8 mouse cellular contexts compared by ENCODE assay signal in genomic region chr4:124741376-124742343, GRCm38 (mm10). TPM values are rescaled to one million over a fixed set of nuclear protein-coding genes. Genes with fewer than 3 reads are reported as not detected.
DNase-seq lines count a peak whose midpoint lies in the region; ATAC-seq lines count a peak whose summit lies in the region.

Gene Inpp5b (plus strand): TSS chr4:124741850.

- WGBS in intestine, embryonic 15.5 days, result 16% methylated on average over 25 of the region's 25 CpGs

- H3K27me3 ChIP-seq in intestine, embryonic 15.5 days (replicated peaks), result no peaks in the 10 kb centered on the region

- peaks cover 6% of the 10 kb centered on the region for H3K4me1 ChIP-seq in intestine, embryonic 15.5 days (replicated peaks)

- intact Hi-C loops in left cerebral cortex, postnatal 14 days (cut with DNase I), result no loop called here

- H3K9me3 ChIP-seq in intestine, embryonic 15.5 days, result no peaks in the 10 kb centered on the region

- H3K36me3 ChIP-seq in intestine, embryonic 15.5 days, result peaks cover 3% of the 10 kb centered on the region

- ATAC-seq in intestine, embryonic 15.5 days, result peak; percentile 93
- ATAC-seq in megakaryocyte-erythroid progenitor cell, adult 5-6 weeks (replicated peaks; ENCODE audit: low FRiP score, low TSS enrichment, poor library complexity, severe bottlenecking), result peak; percentile 89

- H3K4me2 ChIP-seq in intestine, embryonic 15.5 days (replicated peaks), result peak within 1 kb of the TSS; percentile 70

- H3K9ac ChIP-seq in intestine, embryonic 15.5 days, result peak within 1 kb of the TSS; percentile 49

- H3K27ac ChIP-seq in intestine, embryonic 15.5 days, result no peak within 1 kb of the TSS

- peak within 1 kb of the TSS; percentile 51 for H3K4me3 ChIP-seq in intestine, embryonic 15.5 days (replicated peaks)

- DNase-seq in adrenal gland, postnatal 10 days, result peak; percentile 86
- DNase-seq in embryo, embryonic 9.5 days (ENCODE audit: extremely low spot score), result peak; percentile 78
- DNase-seq in gastrocnemius, postnatal 4 days (ENCODE audit: low spot score in 2 of 2), result peak; percentile 46 to 80
- peak; percentile 85 for DNase-seq in left cerebral cortex, postnatal 14 days (ENCODE audit: low spot score in 2 of 2)
- peak; percentile 86 for DNase-seq in right cerebral cortex, postnatal 25 days
- DNase-seq in yolk sac, embryonic 10.5 days (ENCODE audit: low spot score), result peak; percentile 89

RNA-seq across cellular contexts. Expression of gene Inpp5b, which starts in this region (rescaled TPM):
- 10 to 100 TPM; 20.4 to 25.4 TPM for total RNA-seq in adrenal gland, postnatal 10 days (2021)
- total RNA-seq in gastrocnemius, postnatal 4 days (2021), result 10 to 100 TPM; 15.6 to 17.7 TPM
- 24.4 and 28.7 TPM in 2 replicates for polyA plus RNA-seq in intestine, embryonic 15.5 days (2015; fragmentation: Nextera tagmentation; extraction: Ambion mirVana)
- total RNA-seq in left cerebral cortex, postnatal 14 days (2021), result 10 to 100 TPM; 35.3 to 42.5 TPM
- total RNA-seq in megakaryocyte-erythroid progenitor cell, adult 5-6 weeks (2014; fragmentation: Nextera tagmentation), result 77.5 and 89.7 TPM in 2 replicates
- total RNA-seq in megakaryocyte-erythroid progenitor cell, adult 5-6 weeks (2017), result 43.6 and 56.5 TPM in 2 replicates
